Mouse (Mus musculus): ENCODE measurements around the gene Cpne9.
A peak's percentile ranks its signal among the peaks of the same experiment; 100 is the strongest.

Gene Cpne9

DNA sequence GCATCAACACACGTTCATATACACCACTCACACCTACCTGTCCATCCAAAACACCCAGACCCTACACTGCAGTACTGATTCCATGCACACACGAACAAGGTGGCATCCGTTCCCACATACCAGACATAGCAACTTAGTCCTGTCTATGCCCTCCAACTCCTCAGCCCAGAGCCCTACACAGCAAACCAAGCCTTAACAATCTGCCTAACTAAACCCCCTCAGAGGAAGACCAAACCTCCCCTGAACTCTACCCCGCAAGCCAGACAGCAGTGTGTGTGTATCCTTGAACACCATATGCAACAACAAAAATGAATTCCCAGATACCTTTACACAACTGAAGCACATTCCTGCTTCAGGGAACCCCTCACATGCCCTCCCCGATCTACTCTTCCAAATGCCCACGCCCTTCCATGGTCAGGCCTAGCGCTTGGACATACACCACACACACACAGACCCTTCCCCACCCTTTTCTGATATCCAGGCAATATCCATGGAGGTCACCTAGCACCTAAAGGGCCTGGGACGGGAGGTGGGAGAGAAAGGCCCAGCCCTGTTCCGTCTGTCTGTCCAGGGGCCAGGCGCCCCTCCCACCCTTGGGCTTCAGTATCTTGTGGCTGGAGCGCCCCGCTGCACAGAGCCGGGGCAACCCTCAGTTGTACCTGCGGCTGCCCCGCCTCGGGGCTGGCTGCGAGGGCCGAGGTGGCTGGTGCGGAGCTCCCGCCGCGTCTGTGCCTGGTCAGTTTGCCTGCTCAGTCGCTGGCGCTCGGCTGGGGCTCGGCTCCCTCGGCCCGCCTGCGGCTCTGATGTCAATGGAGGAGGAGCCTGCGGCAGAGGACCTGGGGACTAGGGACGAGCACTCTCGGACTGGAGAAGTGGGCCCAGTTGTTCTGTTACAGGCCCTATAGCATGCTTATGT is 61.3 kb downstream of the Cpne9 start, which contains the start of gene Camk1:
Gene Camk1 (minus strand): TSS at position 808 of the 916 bp plus-strand sequence.
- peak; percentile 78 for DNase-seq (ENCODE audit: low spot score)

DNA sequence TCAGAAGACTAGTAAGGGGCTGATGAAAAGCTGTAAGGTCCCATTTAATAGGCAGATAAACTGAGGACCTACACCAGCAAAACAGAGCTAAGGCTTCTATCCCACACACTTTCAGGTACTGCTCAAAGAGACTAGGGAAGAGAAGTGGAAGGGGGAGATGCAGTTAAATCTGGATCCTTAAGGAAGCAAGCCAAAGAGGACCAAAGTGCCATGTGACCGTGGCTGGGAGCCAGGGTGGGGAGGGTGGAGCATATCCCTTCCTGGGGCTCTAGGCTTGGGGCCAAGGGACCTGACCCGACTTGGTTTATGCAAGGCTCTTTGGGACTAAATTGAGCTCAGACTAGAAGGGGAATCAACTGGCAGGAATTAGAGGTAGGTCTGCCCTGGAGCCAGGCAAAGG is 62.2 kb downstream of the Cpne9 start:
- peak; percentile 78 for DNase-seq (ENCODE audit: low spot score)

DNA sequence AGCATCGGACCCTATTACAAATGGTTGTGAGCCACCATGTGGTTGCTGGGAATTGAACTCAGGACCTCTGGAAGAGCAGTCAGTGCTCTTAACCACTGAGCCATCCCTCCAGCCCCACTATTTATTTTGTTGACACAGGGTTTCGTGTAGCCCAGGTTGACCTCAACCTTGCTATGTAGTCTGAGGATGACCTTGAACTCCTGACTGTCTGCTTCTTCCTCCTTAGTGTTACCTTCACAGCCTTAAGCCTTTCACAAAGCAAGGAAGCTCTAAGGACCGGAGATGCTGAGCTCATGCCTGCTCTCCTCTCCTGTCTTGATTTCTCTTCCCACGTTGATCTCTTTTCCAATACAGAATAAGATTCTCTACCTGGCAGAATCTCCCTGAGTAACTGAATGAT is 64.8 kb downstream of the Cpne9 start:
- DNase-seq (ENCODE audit: low spot score) = no peak

DNA sequence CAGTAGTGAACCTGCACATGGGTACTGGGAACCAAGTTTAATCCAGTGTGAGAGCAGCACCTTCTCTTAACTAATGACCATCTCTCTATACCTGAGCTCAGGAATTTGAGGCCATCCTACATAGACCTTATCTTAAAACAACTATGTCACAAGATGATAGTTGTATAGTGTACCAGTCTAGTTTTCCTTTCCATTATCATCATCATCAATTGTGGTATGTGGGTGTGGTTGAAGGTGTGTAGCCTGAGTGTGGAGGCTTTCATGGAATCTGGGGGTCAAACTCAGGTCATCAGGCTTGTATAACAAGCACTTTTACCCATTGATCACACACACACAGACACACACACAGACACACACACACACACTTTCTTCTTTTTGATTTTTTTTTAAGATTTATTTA is 68.4 kb downstream of the Cpne9 start:
- DNase-seq (ENCODE audit: low spot score) = no peak

DNA sequence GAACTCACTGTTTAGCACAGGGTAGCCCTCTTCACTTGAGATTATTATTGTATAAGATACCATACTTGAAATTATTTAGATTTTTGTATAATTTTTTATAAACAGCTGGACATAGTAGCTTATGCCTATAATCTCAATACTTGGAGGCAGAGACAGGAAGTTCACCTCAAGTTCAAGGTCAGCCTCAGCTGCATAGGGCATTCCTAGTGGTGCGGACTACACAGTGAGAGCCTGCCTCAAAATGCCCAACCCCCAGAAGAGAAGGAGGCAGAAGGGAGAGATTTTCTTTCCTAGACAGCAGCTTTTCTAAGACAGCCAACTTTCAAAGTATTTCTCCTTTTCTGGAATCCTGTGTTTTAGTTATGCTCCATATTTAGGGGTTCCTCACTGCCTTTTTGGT is 69.1 kb downstream of the Cpne9 start:
- no peak for DNase-seq (ENCODE audit: low spot score)

DNA sequence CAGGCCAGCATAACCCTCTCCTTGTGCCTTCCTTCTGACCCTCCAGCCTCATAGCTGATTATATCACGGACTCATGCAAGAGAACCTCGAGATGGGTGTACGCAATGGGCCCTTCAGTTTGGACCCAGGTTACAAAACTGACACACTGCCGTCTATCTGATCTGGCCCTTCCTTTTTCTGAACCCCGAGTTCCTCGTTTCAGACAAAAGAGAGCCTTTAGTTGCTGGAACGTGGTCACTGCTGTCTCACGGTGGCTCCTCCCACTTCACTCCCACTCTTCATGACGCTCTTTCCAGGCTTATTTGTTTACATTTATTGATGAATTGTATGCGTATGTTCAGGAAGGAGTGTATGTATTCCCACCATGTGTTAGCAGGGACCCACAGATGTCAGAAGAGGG is 69.5 kb downstream of the Cpne9 start:
- no peak for DNase-seq (ENCODE audit: low spot score)

GRCm38 (mm10) chr6:113352820-113353219 is 70.7 kb downstream of the Cpne9 start:
- DNase-seq (ENCODE audit: low spot score) = no peak

DNA sequence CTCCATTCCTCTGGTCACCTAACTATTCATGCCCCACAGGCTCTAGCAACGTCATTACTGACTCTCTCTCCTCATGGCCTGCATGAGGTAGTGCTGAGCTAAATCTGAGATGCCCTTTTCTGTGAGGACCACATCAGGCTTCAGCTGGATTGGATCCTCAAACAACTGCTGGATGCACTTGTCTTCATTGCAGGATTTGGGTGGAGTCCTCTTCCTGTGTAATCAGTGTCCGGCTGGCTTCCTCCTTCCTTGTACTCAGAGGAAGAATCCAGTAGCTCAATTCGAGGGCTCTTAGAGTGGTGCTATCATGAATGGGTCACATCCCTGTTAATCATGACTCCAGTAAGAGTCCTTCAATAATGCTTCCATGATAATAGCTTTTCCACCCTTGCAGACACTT is 71.6 kb downstream of the Cpne9 start:
- no peak for DNase-seq (ENCODE audit: low spot score)
